Comparison of ENCODE assay signal across 31 mouse cellular contexts in genomic region chr6:73497321-73497720, GRCm38 (mm10). TPM values are rescaled to one million over a fixed set of nuclear protein-coding genes. Genes with fewer than 3 reads are reported as not detected.
A peak's percentile ranks its signal among the peaks of the same experiment; 100 is the strongest.
DNase-seq lines count a peak whose midpoint lies in the region; ATAC-seq and TF ChIP-seq lines count a peak whose summit lies in the region.
"Had no signal": no experiment of that assay in that cellular context is flagged by ENCODE, and none has a peak within 500 bp of the region (broad histone marks: within the 10 kb centered on the region; RNA-seq: fewer than 3 reads in every experiment).

No protein-coding gene starts in this region.

- no peaks in the 10 kb centered on the region for H3K36me3 ChIP-seq in hindbrain, embryonic 11.5 days (ENCODE audit: control insufficient read depth, insufficient read depth, low read length)
- H3K36me3 ChIP-seq in hindbrain, postnatal 0 days (ENCODE audit: insufficient read depth, low read length) = no peaks in the 10 kb centered on the region
- no peaks in the 10 kb centered on the region for H3K36me3 ChIP-seq in forebrain, embryonic 14.5 days (ENCODE audit: control insufficient read depth, insufficient read depth, low read length)
- H3K36me3 ChIP-seq in hindbrain, embryonic 16.5 days (ENCODE audit: control insufficient read depth, insufficient read depth, low read length) = no peaks in the 10 kb centered on the region
- no peaks in the 10 kb centered on the region for H3K36me3 ChIP-seq in intestine, postnatal 0 days (ENCODE audit: control insufficient read depth, insufficient read depth)
- H3K36me3 ChIP-seq: embryonic facial prominence, embryonic 13.5 days; heart, embryonic 12.5 days; liver, embryonic 15.5 days had no signal

- no peaks in the 10 kb centered on the region for H3K9me3 ChIP-seq in hindbrain, embryonic 11.5 days (ENCODE audit: control insufficient read depth, low read length)
- H3K9me3 ChIP-seq in hindbrain, postnatal 0 days (ENCODE audit: low read length) = no peaks in the 10 kb centered on the region
- no peaks in the 10 kb centered on the region for H3K9me3 ChIP-seq in forebrain, embryonic 14.5 days (replicated peaks; ENCODE audit: control insufficient read depth, low read length)
- H3K9me3 ChIP-seq in hindbrain, embryonic 16.5 days (ENCODE audit: control insufficient read depth, low read length) = no peaks in the 10 kb centered on the region
- H3K9me3 ChIP-seq in intestine, postnatal 0 days (ENCODE audit: control insufficient read depth) = no peaks in the 10 kb centered on the region
- H3K9me3 ChIP-seq: embryonic facial prominence, embryonic 13.5 days; heart, embryonic 12.5 days; liver, embryonic 15.5 days had no signal

- no peaks in the 10 kb centered on the region for H3K4me1 ChIP-seq in hindbrain, embryonic 11.5 days (replicated peaks; ENCODE audit: control insufficient read depth, insufficient read depth, low read length)
- H3K4me1 ChIP-seq in hindbrain, postnatal 0 days (ENCODE audit: insufficient read depth, low read length) = no peaks in the 10 kb centered on the region
- no peaks in the 10 kb centered on the region for H3K4me1 ChIP-seq in forebrain, embryonic 14.5 days (ENCODE audit: control insufficient read depth, insufficient read depth, low read length)
- no peaks in the 10 kb centered on the region for H3K4me1 ChIP-seq in hindbrain, embryonic 16.5 days (ENCODE audit: control insufficient read depth, insufficient read depth, low read depth, low read length)
- H3K4me1 ChIP-seq in intestine, postnatal 0 days (replicated peaks; ENCODE audit: control insufficient read depth, insufficient read depth, low read length) = no peaks in the 10 kb centered on the region
- H3K4me1 ChIP-seq: embryonic facial prominence, embryonic 13.5 days; heart, embryonic 12.5 days; liver, embryonic 15.5 days had no signal

- H3K27ac ChIP-seq in hindbrain, embryonic 11.5 days (ENCODE audit: low read depth, low read length) = no peak overlapping the region
- no peak overlapping the region for H3K27ac ChIP-seq in hindbrain, postnatal 0 days
- no peak overlapping the region for H3K27ac ChIP-seq in forebrain, embryonic 14.5 days (ENCODE audit: low read depth, low read length)
- H3K27ac ChIP-seq in hindbrain, embryonic 16.5 days (ENCODE audit: low read depth, low read length) = no peak overlapping the region
- no peak overlapping the region for H3K27ac ChIP-seq in intestine, postnatal 0 days (ENCODE audit: low read depth, low read length)
- H3K27ac ChIP-seq: embryonic facial prominence, embryonic 13.5 days; layer of hippocampus, adult 2 months; liver, embryonic 15.5 days had no signal

- H3K27me3 ChIP-seq in hindbrain, embryonic 11.5 days (ENCODE audit: control insufficient read depth, insufficient read depth, low read length) = no peaks in the 10 kb centered on the region
- H3K27me3 ChIP-seq in hindbrain, postnatal 0 days (ENCODE audit: insufficient read depth, low read length) = no peaks in the 10 kb centered on the region
- H3K27me3 ChIP-seq in forebrain, embryonic 14.5 days (replicated peaks; ENCODE audit: control insufficient read depth, insufficient read depth, low read length) = no peaks in the 10 kb centered on the region
- no peaks in the 10 kb centered on the region for H3K27me3 ChIP-seq in hindbrain, embryonic 16.5 days (replicated peaks; ENCODE audit: control insufficient read depth, insufficient read depth, low read length)
- H3K27me3 ChIP-seq in intestine, postnatal 0 days (replicated peaks; ENCODE audit: control insufficient read depth, insufficient read depth, low read length) = no peaks in the 10 kb centered on the region
- H3K27me3 ChIP-seq: embryonic facial prominence, embryonic 13.5 days; heart, embryonic 12.5 days; liver, embryonic 15.5 days had no signal

- no peak for TF ChIP-seq CTCF in hindbrain, postnatal 0 days (IDR thresholded peaks at IDR 0.05; ENCODE audit: low read depth)
- no peak for TF ChIP-seq CTCF in intestine, postnatal 0 days (IDR thresholded peaks at IDR 0.05; ENCODE audit: low read depth)

- ATAC-seq in hindbrain, embryonic 11.5 days (ENCODE audit: low FRiP score) = peak; percentile 68
- ATAC-seq in hindbrain, postnatal 0 days = no peak
- peak; percentile 67 for ATAC-seq in forebrain, embryonic 14.5 days
- ATAC-seq in hindbrain, embryonic 16.5 days = peak; percentile 60; the same call in 1 of the 2 replicates
- ATAC-seq in intestine, postnatal 0 days = no peak
- ATAC-seq: inflammation-experienced regulatory T-cells, adult 6 months had no signal

- H3K4me3 ChIP-seq in hindbrain, embryonic 11.5 days (ENCODE audit: low read depth, low read length) = no peak overlapping the region
- H3K4me3 ChIP-seq in hindbrain, postnatal 0 days (ENCODE audit: low read length) = no peak overlapping the region
- H3K4me3 ChIP-seq in forebrain, embryonic 14.5 days (ENCODE audit: low read depth, low read length) = no peak overlapping the region
- H3K4me3 ChIP-seq in hindbrain, embryonic 16.5 days (ENCODE audit: low read length) = no peak overlapping the region
- H3K4me3 ChIP-seq in intestine, postnatal 0 days (ENCODE audit: low read depth, low read length) = no peak overlapping the region
- H3K4me3 ChIP-seq: embryonic facial prominence, embryonic 13.5 days; heart, embryonic 12.5 days; layer of hippocampus, adult 2 months; liver, embryonic 15.5 days had no signal

- peak; percentile 23 for DNase-seq in hindbrain, embryonic 11.5 days (ENCODE audit: low spot score)
- DNase-seq in hindbrain, postnatal 0 days (ENCODE audit: low spot score) = no peak
- DNase-seq in brain, adult 2 months (ENCODE audit: low read depth, low spot score) = peak; percentile 35
- DNase-seq in forebrain, embryonic 14.5 days (ENCODE audit: low spot score) = peak; percentile 49
- DNase-seq in heart, adult 11 months = no peak
- DNase-seq in right cerebral cortex, adult 2 months (ENCODE audit: low spot score in 2 of 2) = no peak
- DNase-seq: adrenal gland, postnatal 36 days; cerebellum, adult 8-10 months; heart, postnatal 14 days; kidney, adult 8-10 months; kidney, postnatal 14 days; layer of hippocampus, postnatal 36 days; lung, postnatal 10 days; retina, postnatal 1 day; right cerebral cortex, postnatal 4 days; thymus, adult 2 months had no signal

- H3K4me2 ChIP-seq in hindbrain, embryonic 11.5 days (replicated peaks; ENCODE audit: low read depth, low read length) = no peak overlapping the region
- no peak overlapping the region for H3K4me2 ChIP-seq in hindbrain, postnatal 0 days (ENCODE audit: low read depth, low read length)
- no peak overlapping the region for H3K4me2 ChIP-seq in forebrain, embryonic 14.5 days (ENCODE audit: low read length)
- H3K4me2 ChIP-seq in hindbrain, embryonic 16.5 days (ENCODE audit: low read length) = no peak overlapping the region
- no peak overlapping the region for H3K4me2 ChIP-seq in intestine, postnatal 0 days (replicated peaks; ENCODE audit: low read depth)
- H3K4me2 ChIP-seq: embryonic facial prominence, embryonic 13.5 days; heart, embryonic 12.5 days; liver, embryonic 15.5 days had no signal

- H3K9ac ChIP-seq in hindbrain, embryonic 11.5 days (ENCODE audit: low read depth, low read length) = no peak overlapping the region
- H3K9ac ChIP-seq in hindbrain, postnatal 0 days (replicated peaks; ENCODE audit: low read length) = no peak overlapping the region
- H3K9ac ChIP-seq in forebrain, embryonic 14.5 days (ENCODE audit: low read length) = no peak overlapping the region
- H3K9ac ChIP-seq in hindbrain, embryonic 16.5 days (ENCODE audit: low read depth, low read length) = no peak overlapping the region
- H3K9ac ChIP-seq in intestine, postnatal 0 days (ENCODE audit: low read depth, low read length) = no peak overlapping the region
- H3K9ac ChIP-seq: embryonic facial prominence, embryonic 13.5 days; heart, embryonic 12.5 days; liver, embryonic 15.5 days had no signal

- 53% methylated on average over 2 of the region's 2 CpGs for WGBS in hindbrain, embryonic 11.5 days
- 38% methylated on average over 2 of the region's 2 CpGs for WGBS in hindbrain, postnatal 0 days
- WGBS in forebrain, embryonic 14.5 days = 21% methylated on average over 2 of the region's 2 CpGs
- WGBS in hindbrain, embryonic 16.5 days = 36% methylated on average over 2 of the region's 2 CpGs
- WGBS in intestine, postnatal 0 days = 54% methylated on average over 2 of the region's 2 CpGs

RNA-seq across cellular contexts. Expression of gene 4931417E11Rik, which starts 27.9 kb away (rescaled TPM):
- polyA plus RNA-seq in hindbrain, embryonic 11.5 days (2014; fragmentation: Nextera tagmentation; extraction: Ambion mirVana) = not detected in 2 replicates
- not detected in 2 replicates for total RNA-seq in hindbrain, postnatal 0 days (2014; rRNA removed)
- not detected in 2 replicates for polyA plus RNA-seq in hindbrain, postnatal 0 days (2015; fragmentation: Nextera tagmentation; extraction: Ambion mirVana)
- polyA plus RNA-seq in forebrain, embryonic 14.5 days (2014; fragmentation: Nextera tagmentation; extraction: Ambion mirVana) = not detected in 2 replicates
- polyA plus RNA-seq in hindbrain, embryonic 16.5 days (2015; fragmentation: Nextera tagmentation; extraction: Ambion mirVana) = not detected in 2 replicates
- polyA plus RNA-seq in intestine, postnatal 0 days (2015; fragmentation: Nextera tagmentation; extraction: Ambion mirVana) = not detected in 2 replicates
- total RNA-seq: adrenal gland, postnatal 36 days; CH12.LX; heart, postnatal 14 days; layer of hippocampus, adult 2 months; layer of hippocampus, postnatal 36 days; left cerebral cortex, postnatal 14 days; megakaryocyte progenitor cell, adult 5-6 weeks; MEL had no signal
- polyA plus RNA-seq: cortical plate, adult 2 months; embryonic facial prominence, embryonic 13.5 days; gonadal fat pad, adult 2 months; heart, embryonic 12.5 days; inflammation-experienced regulatory T-cells, adult 6 months; limb, embryonic 14.5 days; liver, embryonic 15.5 days; stomach, embryonic 16.5 days; thymus, adult 2 months had no signal

Comparison
In these comparisons a context has a peak if more than half of its experiments do, and no peak if none do; other contexts are left out.
1. ATAC-seq: peak in hindbrain, embryonic 11.5 days (single experiment), forebrain, embryonic 14.5 days (single experiment) and hindbrain, embryonic 16.5 days (single experiment); none in hindbrain, postnatal 0 days (single experiment) and intestine, postnatal 0 days (single experiment).
2. DNase-seq: peak in hindbrain, embryonic 11.5 days (single experiment), brain, adult 2 months (single experiment) and forebrain, embryonic 14.5 days (single experiment); none in hindbrain, postnatal 0 days (single experiment), heart, adult 11 months (single experiment) and right cerebral cortex, adult 2 months (0 of 2).